Mouse (Mus musculus): ENCODE measurements at regions not wholly inside any gene's neighbourhood (a gene's known extent, or its start where the extent isn't known, plus 50 kb on each side); places are given as distances from the start of the nearest gene placed in this dataset.

DNA sequence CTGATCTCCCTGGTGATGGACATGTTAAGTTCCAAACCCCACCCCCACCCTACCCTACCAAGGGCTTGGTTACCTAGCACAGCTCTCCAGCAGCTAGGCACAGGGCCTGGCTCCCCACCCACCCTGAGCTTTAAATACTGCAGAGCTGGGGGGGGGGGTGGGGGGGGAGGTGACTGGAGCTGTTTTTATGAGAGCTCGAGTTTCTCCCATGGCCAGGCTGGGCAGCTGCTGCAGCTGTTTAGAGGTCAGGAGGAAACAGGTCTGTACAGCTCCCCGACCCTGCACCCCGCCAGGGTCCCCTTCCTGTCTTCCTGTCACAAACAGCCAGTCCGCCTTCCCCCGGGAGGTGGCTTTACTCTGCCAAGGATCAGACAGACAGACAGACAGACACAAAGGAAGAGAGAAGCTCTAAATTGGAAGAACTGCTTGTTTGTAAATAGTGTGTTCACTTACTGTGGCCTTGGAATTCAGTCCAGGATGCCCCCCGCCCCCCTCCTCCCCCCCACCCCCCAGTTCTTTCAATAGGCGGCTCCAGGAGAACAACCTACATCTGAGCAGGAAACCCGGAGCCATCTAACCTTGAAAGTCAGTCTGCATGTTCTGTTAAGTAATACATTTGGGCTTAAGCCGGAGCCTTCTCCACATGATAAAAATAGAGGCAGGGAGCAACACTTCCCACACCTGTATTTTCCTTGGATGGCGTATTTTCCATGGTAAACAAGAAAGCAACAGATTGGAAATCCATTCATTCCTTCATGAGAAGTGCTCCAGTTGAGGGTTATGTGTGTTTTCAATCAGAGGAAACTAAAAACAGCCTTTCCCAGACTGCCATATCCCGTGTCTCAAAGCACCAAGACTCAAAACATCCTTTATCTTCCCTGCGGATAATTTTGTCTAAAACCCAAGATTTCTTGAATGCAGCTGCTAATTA lies 67.8 kb upstream of the Hes1 start:
- 23% methylated on average over 12 of the region's 12 CpGs for WGBS
- Histone ChIP-seq H3K9ac (ENCODE audit: low read depth, low read length) (no peak overlapping the region), H3K4me1 (replicated peaks; ENCODE audit: insufficient read depth, low read length) (0 out of 2 replicates have a peak, but pooled peaks cover 8% of the 10 kb centered on the region), H3K27ac (no peak overlapping the region), H3K9me3 (replicated peaks; ENCODE audit: low read length) (no peaks in the 10 kb centered on the region), H3K27me3 (ENCODE audit: insufficient read depth, low read length) (no peaks in the 10 kb centered on the region), H3K4me2 (ENCODE audit: low read length) (no peak overlapping the region), H3K4me3 (replicated peaks; ENCODE audit: low read depth, low read length) (no peak overlapping the region), H3K36me3 (ENCODE audit: insufficient read depth, low read length) (no peaks in the 10 kb centered on the region)
- TF ChIP-seq CTCF (IDR thresholded peaks at IDR 0.05; ENCODE audit: low read depth): no peak
- peak; percentile 75; the same call in 1 of the 2 replicates for ATAC-seq (replicated peaks; ENCODE audit: low FRiP score, low read depth)
- peak; percentile 67 for DNase-seq (ENCODE audit: low spot score)

DNA sequence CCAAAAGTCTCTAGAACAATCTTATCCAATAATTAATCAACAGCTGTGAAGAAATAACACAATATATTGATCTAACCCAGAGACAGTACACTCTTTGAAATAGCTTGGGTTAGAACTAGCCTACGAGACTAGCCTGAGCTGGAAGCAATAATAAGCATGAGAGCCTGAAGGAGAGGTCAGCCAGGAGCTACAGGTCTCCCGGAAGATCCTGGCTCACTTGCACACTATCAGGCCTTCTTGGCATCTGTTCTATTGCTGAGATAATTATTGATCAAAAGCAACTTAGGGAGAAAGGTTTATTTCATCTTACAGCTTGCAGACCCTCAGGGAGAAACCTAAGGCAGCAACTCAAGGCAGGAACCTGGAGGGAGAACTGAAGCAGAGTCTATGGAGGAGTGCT lies 64.0 kb upstream of the Hes1 start:
- Histone ChIP-seq H3K9ac (ENCODE audit: low read depth, low read length) (no peak overlapping the region), H3K4me3 (replicated peaks; ENCODE audit: low read depth, low read length) (no peak overlapping the region), H3K9me3 (replicated peaks; ENCODE audit: low read length) (no peaks in the 10 kb centered on the region), H3K4me2 (ENCODE audit: low read length) (no peak overlapping the region), H3K27me3 (ENCODE audit: insufficient read depth, low read length) (no peaks in the 10 kb centered on the region), H3K36me3 (ENCODE audit: insufficient read depth, low read length) (no peaks in the 10 kb centered on the region), H3K4me1 (replicated peaks; ENCODE audit: insufficient read depth, low read length) (0 out of 2 replicates have a peak, but pooled peaks cover 10% of the 10 kb centered on the region), H3K27ac (no peak overlapping the region)
- no peak for TF ChIP-seq CTCF (IDR thresholded peaks at IDR 0.05; ENCODE audit: low read depth)
- no peak for ATAC-seq (replicated peaks; ENCODE audit: low FRiP score, low read depth)
- DNase-seq (ENCODE audit: low spot score): no peak
- 80% methylated on average over 2 of the region's 2 CpGs for WGBS

DNA sequence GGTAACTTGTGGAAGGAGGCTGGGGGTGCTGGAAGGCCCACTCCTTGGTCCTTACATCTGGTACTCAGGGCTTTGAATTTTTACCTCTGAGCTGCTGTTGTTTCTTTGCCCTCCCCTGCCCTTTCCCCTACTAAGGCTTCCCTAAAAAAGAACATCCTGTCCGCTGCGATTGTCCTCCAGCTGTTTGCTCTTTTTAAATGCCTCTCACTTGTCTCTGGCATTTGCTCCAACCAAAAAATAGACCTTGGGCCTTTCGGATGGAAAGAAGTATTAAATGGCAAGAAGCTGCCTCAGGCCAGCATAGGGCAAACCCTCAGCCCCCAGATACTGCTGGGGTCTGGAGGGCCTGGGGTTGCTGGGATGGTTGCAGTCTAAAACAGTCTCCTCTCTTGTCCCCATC lies 59.1 kb upstream of the Hes1 start:
- 59% methylated on average over 3 of the region's 3 CpGs for WGBS

DNA sequence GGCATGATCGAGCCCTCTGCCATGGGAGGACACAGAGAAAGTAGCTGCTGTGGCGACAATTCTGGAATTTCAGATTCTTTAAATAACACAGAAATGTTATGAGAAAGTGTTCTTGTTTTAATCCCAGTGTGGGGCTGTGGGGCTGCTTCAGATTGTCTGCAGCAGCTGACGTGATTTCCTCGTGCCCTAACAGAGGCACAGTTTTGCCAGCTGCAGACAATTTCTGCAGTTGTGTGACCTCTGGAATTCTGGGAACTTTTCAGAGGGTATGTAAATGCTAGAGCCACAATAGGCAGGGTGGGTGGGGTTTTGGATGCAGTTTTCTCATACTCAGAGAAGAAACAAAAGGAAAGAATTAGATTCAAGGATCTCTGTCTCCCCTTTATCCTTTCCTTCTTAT lies 57.4 kb upstream of the Hes1 start:
- ATAC-seq (replicated peaks; ENCODE audit: low FRiP score, low read depth): no peak
- no peak for DNase-seq (ENCODE audit: low spot score)
- WGBS: 77% methylated on average over 4 of the region's 4 CpGs
- H3K27ac ChIP-seq: no peak overlapping the region
- no peak for TF ChIP-seq CTCF (IDR thresholded peaks at IDR 0.05; ENCODE audit: low read depth)
- no peak overlapping the region for H3K9ac ChIP-seq (ENCODE audit: low read depth, low read length)
- no peaks in the 10 kb centered on the region for H3K27me3 ChIP-seq (ENCODE audit: insufficient read depth, low read length)
- H3K36me3 ChIP-seq (ENCODE audit: insufficient read depth, low read length): no peaks in the 10 kb centered on the region
- no peak overlapping the region for H3K4me3 ChIP-seq (replicated peaks; ENCODE audit: low read depth, low read length)
- H3K4me2 ChIP-seq (ENCODE audit: low read length): no peak overlapping the region
- peaks cover 16% of the 10 kb centered on the region for H3K4me1 ChIP-seq (replicated peaks; ENCODE audit: insufficient read depth, low read length)
- H3K9me3 ChIP-seq (replicated peaks; ENCODE audit: low read length): no peaks in the 10 kb centered on the region

More for the DNA sequence above, 59.1 kb upstream of the Hes1 start:
- no peak for ATAC-seq (replicated peaks; ENCODE audit: low FRiP score, low read depth)
- DNase-seq (ENCODE audit: low spot score): no peak
- Histone ChIP-seq H3K27ac (no peak overlapping the region), H3K4me2 (ENCODE audit: low read length) (no peak overlapping the region), H3K36me3 (ENCODE audit: insufficient read depth, low read length) (no peaks in the 10 kb centered on the region), H3K4me3 (replicated peaks; ENCODE audit: low read depth, low read length) (no peak overlapping the region), H3K9ac (ENCODE audit: low read depth, low read length) (no peak overlapping the region), H3K27me3 (ENCODE audit: insufficient read depth, low read length) (no peaks in the 10 kb centered on the region), H3K4me1 (replicated peaks; ENCODE audit: insufficient read depth, low read length) (peaks cover 16% of the 10 kb centered on the region), H3K9me3 (replicated peaks; ENCODE audit: low read length) (no peaks in the 10 kb centered on the region)
- TF ChIP-seq CTCF (IDR thresholded peaks at IDR 0.05; ENCODE audit: low read depth): no peak

DNA sequence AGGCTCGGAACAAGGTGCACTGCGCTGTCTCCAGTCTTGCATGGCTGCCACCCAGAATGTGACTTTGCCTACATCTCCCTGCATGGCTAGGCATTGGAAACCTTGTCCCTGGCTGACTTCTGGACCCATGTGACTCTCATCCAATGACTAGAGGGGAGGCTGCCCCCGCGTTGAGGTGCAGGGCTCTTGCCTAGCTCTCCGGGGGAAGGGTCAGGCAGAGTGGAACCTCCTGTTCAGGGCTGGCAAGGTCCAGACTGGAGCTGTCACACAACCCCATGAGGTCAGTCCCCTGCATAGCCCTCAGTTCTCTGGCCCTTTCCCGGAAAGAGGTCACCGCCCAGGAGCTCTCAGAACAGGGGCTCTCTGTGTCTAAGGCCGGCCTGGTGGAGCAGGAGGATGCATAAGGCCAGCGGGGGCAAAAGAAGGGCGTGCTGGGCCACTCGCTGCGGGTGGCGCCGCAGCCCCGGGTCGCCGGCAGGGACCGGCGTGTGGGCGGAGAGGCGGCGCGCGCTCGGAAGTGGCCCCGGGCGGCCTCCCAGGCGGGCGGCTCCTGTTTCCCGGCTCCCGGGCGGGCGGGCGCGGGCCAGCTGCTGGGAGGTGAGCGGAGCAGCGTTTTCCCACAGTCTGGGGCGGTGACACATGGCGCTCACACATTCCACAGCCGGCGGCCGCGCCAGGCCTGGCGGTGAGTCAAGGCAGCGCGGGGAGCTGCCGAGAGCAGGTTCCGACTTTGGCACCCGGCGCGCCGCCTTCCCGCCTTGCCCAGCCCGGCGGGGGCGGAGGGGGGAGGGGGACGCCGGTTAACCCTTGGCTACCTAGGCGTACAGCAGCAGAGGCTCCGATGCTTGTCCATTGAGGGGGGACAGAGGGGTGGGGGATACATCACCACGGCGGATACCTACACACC lies 55.5 kb upstream of the Hes1 start:
- ATAC-seq (replicated peaks; ENCODE audit: low FRiP score, low read depth) (peak; percentile 93), DNase-seq (ENCODE audit: low spot score) (peak; percentile 90)
- 1% methylated on average over 54 of the region's 62 CpGs for WGBS
- Histone ChIP-seq H3K4me1 (replicated peaks; ENCODE audit: insufficient read depth, low read length) (peaks cover 20% of the 10 kb centered on the region), H3K9me3 (replicated peaks; ENCODE audit: low read length) (no peaks in the 10 kb centered on the region), H3K4me2 (ENCODE audit: low read length) (peak overlapping the region; percentile 66), H3K9ac (ENCODE audit: low read depth, low read length) (peak overlapping the region; percentile 55), H3K27me3 (ENCODE audit: insufficient read depth, low read length) (no peaks in the 10 kb centered on the region), H3K4me3 (replicated peaks; ENCODE audit: low read depth, low read length) (peak overlapping the region; percentile 29), H3K27ac (peak overlapping the region; percentile 80), H3K36me3 (ENCODE audit: insufficient read depth, low read length) (no peaks in the 10 kb centered on the region)
- peak; percentile 54; the same call in 1 of the 2 replicates for TF ChIP-seq CTCF (IDR thresholded peaks at IDR 0.05; ENCODE audit: low read depth)

DNA sequence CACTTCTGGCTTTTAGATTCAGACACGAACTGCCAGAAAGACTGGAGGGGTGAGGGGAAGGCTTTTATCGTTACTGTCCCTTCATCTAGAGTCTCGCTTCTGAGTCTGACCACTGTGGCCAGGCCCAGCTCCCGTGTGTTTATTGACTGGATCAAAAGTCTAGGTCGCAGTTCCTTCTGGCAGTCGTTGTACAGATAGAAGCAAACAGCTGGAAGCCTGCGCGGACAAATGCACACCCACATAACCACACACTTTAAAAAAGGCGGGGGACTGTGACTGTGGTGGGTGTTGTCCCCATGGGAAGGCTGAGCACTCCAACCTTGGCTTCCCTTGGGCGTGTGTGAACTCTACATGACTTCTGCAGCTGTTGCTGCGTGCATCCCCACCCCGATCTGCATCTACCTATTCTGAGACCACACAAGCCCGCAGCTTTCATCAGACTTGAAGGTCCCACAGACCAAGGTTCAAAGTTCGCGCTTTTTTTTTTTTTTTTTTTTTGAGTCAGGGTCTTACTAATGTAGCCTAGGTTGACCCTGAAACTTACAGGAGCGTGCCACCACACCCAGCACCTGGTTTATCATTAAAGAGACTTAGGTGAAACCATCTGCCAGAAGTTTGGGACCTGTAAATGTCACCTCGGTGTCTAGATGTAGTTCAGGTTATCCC lies 54.5 kb upstream of the Hes1 start:
- WGBS: 12% methylated on average over 17 of the region's 17 CpGs

More for the DNA sequence above, 54.5 kb upstream of the Hes1 start:
- Histone ChIP-seq H3K36me3 (ENCODE audit: insufficient read depth, low read length) (no peaks in the 10 kb centered on the region), H3K27me3 (ENCODE audit: insufficient read depth, low read length) (no peaks in the 10 kb centered on the region), H3K4me1 (replicated peaks; ENCODE audit: insufficient read depth, low read length) (peaks cover 22% of the 10 kb centered on the region), H3K9ac (ENCODE audit: low read depth, low read length) (no peak overlapping the region), H3K4me2 (ENCODE audit: low read length) (peak overlapping the region; percentile 66), H3K9me3 (replicated peaks; ENCODE audit: low read length) (no peaks in the 10 kb centered on the region), H3K4me3 (replicated peaks; ENCODE audit: low read depth, low read length) (peak overlapping the region; percentile 29), H3K27ac (peak overlapping the region; percentile 80)
- ATAC-seq (replicated peaks; ENCODE audit: low FRiP score, low read depth) (no peak), DNase-seq (ENCODE audit: low spot score) (peak; percentile 67)
- TF ChIP-seq CTCF (IDR thresholded peaks at IDR 0.05; ENCODE audit: low read depth): no peak

All from kidney, postnatal 0 days (tissue).